8 mouse cellular contexts compared by ENCODE assay signal in the genomic region with DNA sequence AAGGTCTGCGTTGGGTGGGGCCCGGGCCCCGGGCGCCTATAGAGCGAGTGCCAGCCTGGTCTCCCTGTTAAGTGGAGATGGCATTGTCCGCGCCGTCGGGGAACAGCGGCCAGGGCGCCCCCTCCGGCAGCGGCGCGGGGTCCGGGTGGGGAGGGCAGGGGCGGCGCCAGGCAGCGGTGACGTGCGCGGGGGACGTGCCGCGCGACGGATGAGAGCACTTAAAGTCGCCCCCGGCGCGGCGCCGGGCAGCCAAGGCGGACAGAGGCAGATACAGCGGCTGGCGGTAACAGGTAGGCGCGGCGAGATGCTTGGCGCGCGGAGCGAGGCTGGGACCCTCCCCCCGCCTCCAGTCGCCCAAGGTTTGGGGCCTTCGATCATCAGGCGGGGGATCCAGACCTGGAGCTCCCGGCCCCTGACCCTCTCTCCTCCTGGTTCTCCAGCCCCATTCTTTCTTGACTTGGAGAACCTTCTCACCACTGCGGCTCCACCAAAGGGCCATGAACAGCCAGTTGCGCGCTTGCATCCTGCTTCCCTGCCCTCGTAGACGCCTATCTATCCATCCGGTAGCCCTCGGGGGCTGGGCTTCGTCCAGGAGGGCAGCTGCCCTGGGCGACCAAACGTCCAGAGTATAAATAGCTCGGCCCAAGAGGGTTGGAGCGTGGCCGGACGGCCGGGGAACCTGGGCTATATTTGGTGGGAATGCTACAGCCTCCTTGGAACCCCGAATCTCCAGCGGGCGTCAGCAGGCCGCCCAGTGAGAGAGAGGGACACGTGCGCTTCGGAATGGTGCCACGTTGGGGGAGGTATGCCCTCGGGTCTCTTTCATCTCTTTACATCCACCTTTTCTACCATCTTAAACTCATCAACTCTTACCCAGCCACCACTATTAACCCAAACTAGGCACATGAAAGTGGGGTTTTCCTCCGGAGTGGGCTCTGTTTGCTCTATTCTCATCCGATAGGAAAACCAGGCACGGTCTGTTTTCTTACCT. TPM values are rescaled to one million over a fixed set of nuclear protein-coding genes. Genes with fewer than 3 reads are reported as not detected.
DNase-seq lines count a peak whose midpoint lies in the region; ATAC-seq and TF ChIP-seq lines count a peak whose summit lies in the region.

No protein-coding gene starts in this region.

- no peak for TF ChIP-seq CTCF in ES-Bruce4 (IDR thresholded peaks at IDR 0.05; ENCODE audit: low read depth, low read length)
- peak; percentile 33; the same call in 1 of the 2 replicates for TF ChIP-seq CTCF in lung, postnatal 0 days (IDR thresholded peaks at IDR 0.05)

- peak overlapping the region; percentile 74 for H3K9ac ChIP-seq in ES-Bruce4 (ENCODE audit: low read depth, poor library complexity, severe bottlenecking)
- H3K9ac ChIP-seq in lung, postnatal 0 days (replicated peaks; ENCODE audit: low read depth), result 0 out of 2 replicates have a peak overlapping the region, but pooled peaks have one; percentile 29

- H3K9me3 ChIP-seq in ES-Bruce4 (replicated peaks; ENCODE audit: control insufficient read depth, insufficient read depth, low read length, poor library complexity, severe bottlenecking), result no peaks in the 10 kb centered on the region
- no peaks in the 10 kb centered on the region for H3K9me3 ChIP-seq in lung, postnatal 0 days (ENCODE audit: low read length)

- peak overlapping the region; percentile 73 for H3K4me2 ChIP-seq in lung, postnatal 0 days (replicated peaks; ENCODE audit: low read depth, low read length)

- DNase-seq in ZHBTc4 (ENCODE audit: low read depth, low spot score), result peak; percentile 75
- DNase-seq in forelimb bud, embryonic 11.5 days (ENCODE audit: low read depth, low spot score), result peak; percentile 64
- peak; percentile 85 for DNase-seq in induced T-regulatory cell, adult 2 months (ENCODE audit: low read depth)
- DNase-seq in lung, postnatal 0 days (ENCODE audit: low spot score), result peak; percentile 55
- peak; percentile 73 for DNase-seq in retina, embryonic 14.5 days (ENCODE audit: low spot score)
- no peak for DNase-seq in layer of hippocampus, adult 18-20 months (ENCODE audit: low spot score in 2 of 2)
- no peak for DNase-seq in ovary, postnatal 10 days (ENCODE audit: low spot score)

- no peaks in the 10 kb centered on the region for H3K27me3 ChIP-seq in ES-Bruce4 (ENCODE audit: control insufficient read depth, insufficient read depth, low read length, poor library complexity, severe bottlenecking)
- no peaks in the 10 kb centered on the region for H3K27me3 ChIP-seq in lung, postnatal 0 days (replicated peaks; ENCODE audit: insufficient read depth, low read length)

- TF ChIP-seq POLR2A in ES-Bruce4 (IDR thresholded peaks at IDR 0.05; ENCODE audit: insufficient read depth, low read length), result peak; percentile 47

- no peaks in the 10 kb centered on the region for H3K36me3 ChIP-seq in ES-Bruce4 (ENCODE audit: control insufficient read depth, insufficient read depth, low read length, poor library complexity, severe bottlenecking)
- H3K36me3 ChIP-seq in lung, postnatal 0 days (ENCODE audit: insufficient read depth, low read length), result no peaks in the 10 kb centered on the region

- ATAC-seq in lung, postnatal 0 days, result peak; percentile 57

- H3K27ac ChIP-seq in ES-Bruce4 (ENCODE audit: insufficient read depth, low read length), result no peak overlapping the region
- no peak overlapping the region; the same call in 1 of the 2 replicates for H3K27ac ChIP-seq in lung, postnatal 0 days (ENCODE audit: low read length)

- 6% methylated on average over 70 of the region's 75 CpGs for WGBS in lung, postnatal 0 days

- H3K4me1 ChIP-seq in ES-Bruce4 (ENCODE audit: control insufficient read depth, insufficient read depth, low read length), result peaks cover 8% of the 10 kb centered on the region
- peaks cover 25% of the 10 kb centered on the region for H3K4me1 ChIP-seq in lung, postnatal 0 days (ENCODE audit: insufficient read depth, low read depth, low read length)

- H3K4me3 ChIP-seq in ES-Bruce4 (ENCODE audit: low read depth, low read length), result peak overlapping the region; percentile 93
- peak overlapping the region; percentile 45 for H3K4me3 ChIP-seq in lung, postnatal 0 days (ENCODE audit: low read depth, low read length)

- 0 out of 2 replicates have a peak, but pooled peaks have one; percentile 40 for TF ChIP-seq EP300 in ES-Bruce4 (IDR thresholded peaks at IDR 0.05; ENCODE audit: insufficient read depth, low read depth, low read length)
- TF ChIP-seq EP300 in lung, postnatal 0 days (IDR thresholded peaks at IDR 0.05), result no peak

RNA-seq across cellular contexts. Expression of a gene that starts 0.9 kb away (rescaled TPM):
- 80.9 and 84.3 TPM in 2 replicates for polyA plus RNA-seq in ES-Bruce4 (2011; ENCODE audit: insufficient read depth, insufficient read length, low read depth, missing spikeins)
- 10.0 and 10.4 TPM in 2 replicates for polyA plus RNA-seq in lung, postnatal 0 days (2015; fragmentation: Nextera tagmentation; extraction: Ambion mirVana)
- total RNA-seq in layer of hippocampus, adult 18-20 months (2021), result 1 to 10 TPM; 1.7 to 4.5 TPM

RNA-seq across cellular contexts. Expression of a gene that starts 16.5 kb away (rescaled TPM):
- polyA plus RNA-seq in ES-Bruce4 (2011; ENCODE audit: insufficient read depth, insufficient read length, low read depth, missing spikeins), result 3.4 and 3.8 TPM in 2 replicates
- 3.4 and 3.7 TPM in 2 replicates for polyA plus RNA-seq in lung, postnatal 0 days (2015; fragmentation: Nextera tagmentation; extraction: Ambion mirVana)
- 1 to 10 TPM; 6.9 to 7.7 TPM for total RNA-seq in layer of hippocampus, adult 18-20 months (2021)

RNA-seq across cellular contexts. Expression of a gene that starts 42.0 kb away (rescaled TPM):
- polyA plus RNA-seq in ES-Bruce4 (2011; ENCODE audit: insufficient read depth, insufficient read length, low read depth, missing spikeins), result 99.3 and 109 TPM in 2 replicates
- polyA plus RNA-seq in lung, postnatal 0 days (2015; fragmentation: Nextera tagmentation; extraction: Ambion mirVana), result 83.7 and 84.4 TPM in 2 replicates
- total RNA-seq in layer of hippocampus, adult 18-20 months (2021), result 100 to 1,000 TPM; 136 TPM

Comparison
In these comparisons a context has a peak if more than half of its experiments do, and no peak if none do; other contexts are left out.
1. DNase-seq: peak in ZHBTc4 (single experiment), forelimb bud, embryonic 11.5 days (single experiment), induced T-regulatory cell, adult 2 months (single experiment), lung, postnatal 0 days (single experiment) and retina, embryonic 14.5 days (single experiment); none in layer of hippocampus, adult 18-20 months (0 of 2) and ovary, postnatal 10 days (single experiment).